Mouse (Mus musculus): ENCODE data around the gene Spdya. TPM values are rescaled to one million over a fixed set of nuclear protein-coding genes. Genes with fewer than 3 reads are reported as not detected.
"Not testable (repeated sequence)": the region's sequence is repeated elsewhere in the genome, so short reads cannot be mapped to it uniquely, and the experiment has no call there.

The Spdya gene
- 0.57 and 1.0 TPM in 2 replicates for polyA plus RNA-seq (2014; fragmentation: Nextera tagmentation; extraction: Ambion mirVana)

DNA sequence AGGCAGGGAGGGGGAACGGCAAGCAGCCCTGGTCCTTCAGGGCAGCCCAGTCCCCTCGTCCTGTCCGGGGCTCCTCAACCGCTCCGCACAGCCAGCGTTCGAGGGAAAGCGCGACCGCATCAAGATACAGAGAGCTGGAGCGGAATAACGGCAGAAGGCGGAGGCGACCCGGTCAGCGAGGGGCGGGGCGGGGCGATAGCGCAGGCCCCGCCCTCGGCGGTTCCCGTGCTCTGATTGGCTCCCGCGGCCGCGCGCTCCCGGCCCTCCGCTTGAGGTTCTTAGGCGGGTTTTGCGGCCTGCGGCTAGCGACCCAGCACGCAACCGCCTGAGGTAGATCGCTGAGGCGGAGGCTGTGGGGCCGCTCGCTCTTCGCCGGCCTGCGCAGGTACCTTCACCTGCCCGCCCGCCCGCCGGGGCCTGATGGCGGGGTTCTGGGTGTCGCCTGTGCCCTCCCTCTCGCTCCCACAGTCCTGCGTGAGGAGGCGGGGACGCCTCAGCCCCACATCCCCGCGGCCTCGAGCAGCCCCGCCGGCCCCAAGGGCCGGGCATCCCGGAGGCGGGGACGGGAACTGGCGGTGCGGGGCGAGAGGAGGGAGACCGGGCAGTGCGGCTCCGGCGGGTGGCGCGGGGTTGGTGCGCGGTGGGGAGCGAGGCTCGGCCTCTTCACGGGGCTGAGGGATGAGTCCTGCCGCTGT is at the start of gene Spdya:
Spdya (plus strand) TSS at position 305 of the 695 bp plus-strand sequence.
- peak; percentile 95 for DNase-seq
- Histone ChIP-seq H3K4me2 (peak within 1 kb of the TSS; percentile 100), H3K4me3 (ENCODE audit: low read depth, low read length) (peak within 1 kb of the TSS; percentile 65), H3K9me3 (ENCODE audit: low read depth, low read length) (no peaks in the 10 kb centered on the region), H3K4me1 (ENCODE audit: insufficient read depth) (no peaks in the 10 kb centered on the region), H3K27ac (ENCODE audit: low read depth) (no peak within 1 kb of the TSS), H3K9ac (peak within 1 kb of the TSS; percentile 74), H3K36me3 (ENCODE audit: insufficient read depth) (no peaks in the 10 kb centered on the region), H3K27me3 (ENCODE audit: insufficient read depth, low read length) (peaks cover 5% of the 10 kb centered on the region; the same call in 1 of the 2 replicates)
- WGBS, result under 1% methylated on average over 74 of the region's 78 CpGs
- TF ChIP-seq CTCF (IDR thresholded peaks at IDR 0.05; ENCODE audit: low read depth), result no peak
- peak; percentile 95 for ATAC-seq (ENCODE audit: insufficient read depth)

DNA sequence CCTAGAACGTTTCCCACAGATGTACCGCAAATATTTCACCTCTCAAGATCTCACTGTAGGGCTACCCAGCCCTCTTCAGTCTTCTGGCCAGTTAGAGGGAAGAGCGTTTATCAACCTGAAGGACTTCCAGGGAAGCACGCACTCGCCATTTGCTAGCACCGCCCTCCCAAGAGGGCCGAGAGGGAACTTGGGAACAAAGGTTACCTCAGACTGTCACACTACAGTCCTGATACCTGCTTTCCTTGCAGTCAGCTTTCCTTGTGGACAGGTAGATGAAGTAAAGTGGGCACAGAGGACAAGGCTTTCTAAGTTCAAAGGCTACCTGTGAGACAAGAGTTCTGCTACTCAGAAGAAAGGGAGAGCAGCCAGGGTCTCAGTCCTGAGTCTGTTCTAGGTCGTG is 45.0 kb upstream of the Spdya start:
- no peak for DNase-seq
- H3K36me3 ChIP-seq (ENCODE audit: insufficient read depth), result peaks cover 84% of the 10 kb centered on the region
- ATAC-seq (ENCODE audit: insufficient read depth), result no peak
- no peak overlapping the region for H3K4me3 ChIP-seq (ENCODE audit: low read depth, low read length)
- H3K9me3 ChIP-seq (ENCODE audit: low read depth, low read length), result no peaks in the 10 kb centered on the region
- no peak overlapping the region for H3K9ac ChIP-seq
- no peak overlapping the region for H3K27ac ChIP-seq (ENCODE audit: low read depth)
- TF ChIP-seq CTCF (IDR thresholded peaks at IDR 0.05; ENCODE audit: low read depth), result no peak
- H3K4me1 ChIP-seq (ENCODE audit: insufficient read depth), result no peaks in the 10 kb centered on the region
- no peak overlapping the region for H3K4me2 ChIP-seq
- WGBS, result 82% methylated on average over 8 of the region's 8 CpGs
- no peaks in the 10 kb centered on the region for H3K27me3 ChIP-seq (ENCODE audit: insufficient read depth, low read length)

DNA sequence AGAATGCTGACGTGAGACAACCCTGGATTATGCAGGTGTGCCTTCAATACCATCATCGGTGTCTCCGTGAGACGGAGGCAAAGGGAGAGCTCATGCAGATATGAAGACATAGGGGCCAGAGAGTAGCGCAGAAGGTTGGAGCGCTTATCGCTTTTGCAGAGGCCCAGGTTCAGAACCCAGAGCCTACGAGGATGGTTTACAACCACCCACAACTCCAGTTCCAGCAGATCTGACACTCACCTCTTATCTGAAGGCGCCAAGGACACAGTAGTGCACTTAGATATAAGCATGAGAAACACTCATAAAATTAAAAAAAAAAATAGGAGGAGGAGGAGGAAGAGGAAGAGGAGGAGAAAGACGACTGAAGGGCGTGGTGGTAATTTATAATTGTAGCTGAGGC is 41.6 kb upstream of the Spdya start:
- H3K9me3 ChIP-seq (ENCODE audit: low read depth, low read length), result no peaks in the 10 kb centered on the region
- H3K4me3 ChIP-seq (ENCODE audit: low read depth, low read length), result no peak overlapping the region
- no peaks in the 10 kb centered on the region for H3K27me3 ChIP-seq (ENCODE audit: insufficient read depth, low read length)
- no peaks in the 10 kb centered on the region for H3K4me1 ChIP-seq (ENCODE audit: insufficient read depth)
- H3K9ac ChIP-seq, result no peak overlapping the region
- peaks cover 84% of the 10 kb centered on the region for H3K36me3 ChIP-seq (ENCODE audit: insufficient read depth)
- TF ChIP-seq CTCF (IDR thresholded peaks at IDR 0.05; ENCODE audit: low read depth), result no peak
- no peak for DNase-seq
- no peak for ATAC-seq (ENCODE audit: insufficient read depth)
- no peak overlapping the region for H3K4me2 ChIP-seq
- 94% methylated on average over 11 of the region's 11 CpGs for WGBS
- H3K27ac ChIP-seq (ENCODE audit: low read depth), result no peak overlapping the region

DNA sequence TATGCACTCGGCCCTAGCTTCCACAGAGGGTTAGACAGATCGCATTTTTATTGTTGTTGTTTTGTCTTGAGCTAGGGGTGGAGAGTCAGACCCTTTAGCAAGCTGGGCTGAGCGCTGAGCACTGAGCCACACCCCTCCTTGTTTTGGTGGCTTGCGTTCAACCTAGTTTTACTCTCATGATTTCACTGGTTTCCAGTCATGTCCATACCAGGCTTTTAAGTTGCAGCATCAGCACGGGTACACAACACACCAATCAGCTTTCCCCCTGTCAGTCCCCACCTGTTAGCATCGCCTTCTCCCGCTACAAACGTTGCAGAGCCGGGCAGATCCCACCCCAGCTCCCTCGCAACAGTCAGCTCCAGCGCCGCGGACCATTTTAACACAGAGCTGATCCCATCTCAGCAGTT is 25.6 kb upstream of the Spdya start:
- Histone ChIP-seq H3K4me2 (peak overlapping the region; percentile 74), H3K9ac (peak overlapping the region; percentile 73), H3K27me3 (ENCODE audit: insufficient read depth, low read length) (no peaks in the 10 kb centered on the region), H3K36me3 (ENCODE audit: insufficient read depth) (peaks cover 14% of the 10 kb centered on the region), H3K4me3 (ENCODE audit: low read depth, low read length) (peak overlapping the region; percentile 67), H3K4me1 (ENCODE audit: insufficient read depth) (peaks cover 7% of the 10 kb centered on the region; the same call in 1 of the 2 replicates), H3K9me3 (ENCODE audit: low read depth, low read length) (no peaks in the 10 kb centered on the region), H3K27ac (ENCODE audit: low read depth) (peak overlapping the region; percentile 98)
- DNase-seq (no peak), ATAC-seq (ENCODE audit: insufficient read depth) (peak; percentile 15; the same call in 1 of the 2 replicates)
- no peak for TF ChIP-seq CTCF (IDR thresholded peaks at IDR 0.05; ENCODE audit: low read depth)
- 0% methylated on average over 13 of the region's 13 CpGs for WGBS

GRCm38 (mm10) chr17:71526711-71527564 is 24.9 kb upstream of the Spdya start, which contains the start of gene Ndc80:
Gene Ndc80, minus strand, starts transcription at chr17:71526857.
- Histone ChIP-seq H3K36me3 (ENCODE audit: insufficient read depth) (peaks cover 11% of the 10 kb centered on the region; the same call in 1 of the 2 replicates), H3K4me2 (peak within 1 kb of the TSS; percentile 74), H3K4me3 (ENCODE audit: low read depth, low read length) (peak within 1 kb of the TSS; percentile 67), H3K4me1 (ENCODE audit: insufficient read depth) (peaks cover 7% of the 10 kb centered on the region; the same call in 1 of the 2 replicates), H3K9ac (peak within 1 kb of the TSS; percentile 73), H3K27me3 (ENCODE audit: insufficient read depth, low read length) (no peaks in the 10 kb centered on the region), H3K9me3 (ENCODE audit: low read depth, low read length) (no peaks in the 10 kb centered on the region), H3K27ac (ENCODE audit: low read depth) (peak within 1 kb of the TSS; percentile 98)
- peak; percentile 37; the same call in 1 of the 2 replicates for TF ChIP-seq CTCF (IDR thresholded peaks at IDR 0.05; ENCODE audit: low read depth)
- WGBS, result under 1% methylated on average over 66 of the region's 66 CpGs
- peak; percentile 97 for DNase-seq
- peak; percentile 99 for ATAC-seq (ENCODE audit: insufficient read depth)

GRCm38 (mm10) chr17:71528042-71528441 is 23.8 kb upstream of the Spdya start:
- Histone ChIP-seq H3K4me1 (ENCODE audit: insufficient read depth) (peaks cover 7% of the 10 kb centered on the region; the same call in 1 of the 2 replicates), H3K4me2 (no peak overlapping the region), H3K9me3 (ENCODE audit: low read depth, low read length) (no peaks in the 10 kb centered on the region), H3K27me3 (ENCODE audit: insufficient read depth, low read length) (no peaks in the 10 kb centered on the region), H3K4me3 (ENCODE audit: low read depth, low read length) (no peak overlapping the region), H3K27ac (ENCODE audit: low read depth) (no peak overlapping the region), H3K36me3 (ENCODE audit: insufficient read depth) (peaks cover 4% of the 10 kb centered on the region; the same call in 1 of the 2 replicates), H3K9ac (no peak overlapping the region)
- ATAC-seq (ENCODE audit: insufficient read depth) (no peak), DNase-seq (no peak)
- TF ChIP-seq CTCF (IDR thresholded peaks at IDR 0.05; ENCODE audit: low read depth), result no peak

DNA sequence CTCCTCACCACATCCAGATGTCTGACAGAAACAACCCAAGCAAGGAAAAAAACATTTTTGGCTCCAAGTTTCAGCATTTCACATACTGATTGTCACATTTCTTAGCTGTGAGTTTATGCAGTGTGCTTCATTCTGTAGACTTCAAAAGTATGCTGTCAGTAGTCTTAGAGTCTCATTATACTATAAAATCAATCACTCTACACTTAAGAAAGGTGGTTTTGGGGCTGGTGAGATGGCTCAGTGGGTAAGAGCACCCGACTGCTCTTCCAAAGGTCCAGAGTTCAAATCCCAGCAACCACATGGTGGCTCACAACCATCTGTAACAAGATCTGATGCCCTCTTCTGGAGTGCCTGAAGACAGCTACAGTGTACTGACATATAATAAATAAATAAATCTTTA is 16.3 kb upstream of the Spdya start:
- not testable (repeated sequence) for H3K27ac ChIP-seq (ENCODE audit: low read depth); H3K9ac ChIP-seq; ATAC-seq (ENCODE audit: insufficient read depth); H3K9me3 ChIP-seq (ENCODE audit: low read depth, low read length); H3K27me3 ChIP-seq (ENCODE audit: insufficient read depth, low read length); DNase-seq; H3K4me2 ChIP-seq; H3K36me3 ChIP-seq (ENCODE audit: insufficient read depth); H3K4me3 ChIP-seq (ENCODE audit: low read depth, low read length); H3K4me1 ChIP-seq (ENCODE audit: insufficient read depth)
- 61% methylated on average over 1 of the region's 1 CpGs for WGBS

All from lung, embryonic 14.5 days (tissue).